Mouse (Mus musculus) macrophage (primary cell): ENCODE measurements around the gene Dtnb. TPM values are rescaled to one million over a fixed set of nuclear protein-coding genes. Genes with fewer than 3 reads are reported as not detected.

ENCODE experiments used
- H3K27ac ChIP-seq: fragments of 350-480 bp; formaldehyde crosslinking; 2 replicates; pipeline ENCODE4 v1.9.0; 2021
- H3K36me3 ChIP-seq: fragments of 350-480 bp; formaldehyde crosslinking; 2 replicates; pipeline ENCODE4 v1.9.0; 2021; ENCODE audit errors: inconsistent target
- H3K4me3 ChIP-seq: fragments of 350-480 bp; formaldehyde crosslinking; 2 replicates; pipeline ENCODE4 v1.9.0; 2021; ENCODE audit errors: inconsistent target
- H3K79me2 ChIP-seq: fragments of 350-480 bp; formaldehyde crosslinking; 2 replicates; pipeline ENCODE4 v1.9.0; 2021; ENCODE audit errors: inconsistent target
- WGBS: methylation state at CpG from one replicate; pipeline ENCODE4 v1.1.7; 2026; ENCODE audit warnings: inconsistent platforms; ENCODE audit not compliant: missing documents; 5-methylcytosine and 5-hydroxymethylcytosine counted together
- polyA plus RNA-seq: library from polyadenylated mRNA; stranded (reverse); fragments of 250-400 nt; gene quantifications from 3 replicates; pipeline ENCODE4 v1.2.4, GENCODE M21; 2018; ENCODE audit warnings: inconsistent platforms

The Dtnb gene
- polyA plus RNA-seq, 1 experiment from 2014 or later: 2.9 TPM

- H3K27ac ChIP-seq: peak overlapping the region; percentile 29; the same call in 1 of the 2 replicates
- no peaks in the 10 kb centered on the region for H3K36me3 ChIP-seq
- peak overlapping the region; percentile 17; the same call in 1 of the 2 replicates for H3K4me3 ChIP-seq
- no peaks in the 10 kb centered on the region for H3K79me2 ChIP-seq
- 44% methylated on average over 8 of the region's 8 CpGs for WGBS
Measured at GRCm38 (mm10) chr12:3792248-3792647, 220.1 kb downstream of the Dtnb start.

GRCm38 (mm10) chr12:3795569-3795968, 223.4 kb downstream of the Dtnb start:
- no peaks in the 10 kb centered on the region for H3K79me2 ChIP-seq
- H3K36me3 ChIP-seq: no peaks in the 10 kb centered on the region
- no peak overlapping the region for H3K4me3 ChIP-seq
- 63% methylated on average over 4 of the region's 4 CpGs for WGBS
- H3K27ac ChIP-seq: no peak overlapping the region

DNA sequence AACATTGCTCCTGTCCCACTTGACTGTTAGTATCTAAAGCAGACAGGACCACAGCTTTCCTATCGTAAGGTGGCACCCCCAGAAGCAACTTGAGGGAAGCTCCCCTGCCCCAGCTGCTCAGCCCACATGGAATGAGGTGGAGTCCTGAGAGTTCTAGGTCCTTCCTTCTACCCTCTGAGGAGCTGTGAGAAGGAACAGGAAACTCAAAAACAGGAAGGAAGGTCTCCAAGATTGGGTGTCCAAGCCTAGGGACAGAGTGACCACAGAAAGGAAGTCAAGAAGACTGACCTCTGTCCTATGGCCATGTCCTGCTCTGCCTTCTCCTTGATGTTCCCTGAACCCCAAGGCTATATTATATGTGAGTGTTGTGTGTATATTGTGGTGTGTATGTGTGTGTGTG, 227.4 kb downstream of the Dtnb start:
- Histone ChIP-seq H3K27ac (peak overlapping the region; percentile 75), H3K79me2 (no peaks in the 10 kb centered on the region), H3K4me3 (no peak overlapping the region), H3K36me3 (no peaks in the 10 kb centered on the region)
- WGBS: 31% methylated on average over 1 of the region's 1 CpGs

- H3K27ac ChIP-seq: no peak within 1 kb of the TSS
- WGBS: 41% methylated on average over 4 of the region's 4 CpGs
- H3K4me3 ChIP-seq: peak within 1 kb of the TSS; percentile 10; the same call in 1 of the 2 replicates
- H3K36me3 ChIP-seq: no peaks in the 10 kb centered on the region
- peaks cover 36% of the 10 kb centered on the region for H3K79me2 ChIP-seq
Measured at GRCm38 (mm10) chr12:3805852-3806251, 233.7 kb downstream of the Dtnb start, which contains the start of gene Dnmt3a. Gene Dnmt3a (plus strand): TSS chr12:3806007.

DNA sequence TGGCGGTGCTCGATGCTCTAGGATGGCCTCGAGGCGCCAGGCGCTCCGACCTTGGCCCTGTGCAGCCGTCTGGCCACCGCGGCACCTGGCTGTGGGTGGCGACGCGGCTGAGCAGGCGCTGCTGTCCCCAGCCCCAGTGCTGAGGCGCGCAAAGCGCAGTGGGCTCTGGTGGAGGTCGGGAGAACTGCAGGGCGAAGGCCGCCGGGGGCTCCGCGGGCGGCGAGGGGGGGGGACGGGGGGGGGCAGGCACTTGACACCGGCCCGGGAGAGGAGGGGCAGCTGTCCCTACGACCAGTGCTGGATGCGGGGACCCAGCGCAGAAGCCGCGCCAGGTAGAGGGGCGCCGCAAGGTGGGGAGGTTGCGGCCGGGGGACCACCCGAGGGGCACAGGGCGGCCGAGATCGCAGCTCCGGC, 234.1 kb downstream of the Dtnb start:
- no peaks in the 10 kb centered on the region for H3K36me3 ChIP-seq
- peaks cover 40% of the 10 kb centered on the region for H3K79me2 ChIP-seq
- under 1% methylated on average over 22 of the region's 41 CpGs for WGBS
- no peak overlapping the region for H3K27ac ChIP-seq
- peak overlapping the region; percentile 10; the same call in 1 of the 2 replicates for H3K4me3 ChIP-seq

- Histone ChIP-seq H3K36me3 (no peaks in the 10 kb centered on the region), H3K4me3 (no peak overlapping the region), H3K79me2 (peaks cover 47% of the 10 kb centered on the region), H3K27ac (no peak overlapping the region)
- under 1% methylated on average over 87 of the region's 141 CpGs for WGBS
Measured at GRCm38 (mm10) chr12:3806703-3807547, 234.7 kb downstream of the Dtnb start.

DNA sequence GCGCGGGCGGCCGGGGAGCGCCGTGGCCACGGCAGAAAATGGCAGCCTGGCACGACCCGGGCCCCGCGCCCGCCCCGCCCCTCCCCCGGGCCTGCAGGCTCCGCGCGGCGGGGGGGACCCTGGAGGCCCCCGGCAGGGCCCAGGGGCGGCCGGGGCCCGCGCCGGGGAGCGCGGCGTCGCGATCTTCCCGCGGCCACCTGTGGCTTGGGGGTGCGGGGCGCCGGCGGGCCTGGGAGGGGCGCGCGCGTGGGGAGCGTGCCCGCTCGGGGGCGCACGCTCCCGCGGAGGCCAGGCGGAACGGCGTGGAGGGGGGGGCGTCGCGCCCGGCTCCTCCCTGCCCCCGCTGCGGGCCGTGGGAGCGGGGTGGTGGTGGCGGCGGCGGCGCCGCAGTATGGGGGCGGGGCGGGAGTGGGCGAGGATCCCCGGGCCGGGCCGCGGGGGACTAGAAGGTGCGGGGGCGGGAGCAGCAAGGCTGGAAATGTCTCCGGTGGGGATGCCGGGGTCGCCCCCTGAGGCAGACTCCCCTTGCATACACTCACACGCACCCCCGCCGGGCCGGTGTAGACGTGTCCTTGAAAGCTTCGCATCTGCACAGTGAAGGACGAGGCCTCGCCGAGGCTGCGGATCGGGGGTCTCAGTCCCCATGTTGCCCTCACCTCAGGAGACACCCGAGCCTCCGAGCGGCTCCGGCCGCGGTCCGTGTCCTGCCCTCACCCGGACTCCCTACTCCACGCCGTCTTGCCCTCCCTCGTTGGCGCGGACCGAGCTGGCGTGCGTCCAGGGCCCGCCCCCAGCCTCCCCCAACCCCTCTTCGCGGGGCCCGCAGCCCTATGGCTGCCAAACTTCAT, 235.6 kb downstream of the Dtnb start:
- 2% methylated on average over 64 of the region's 105 CpGs for WGBS
- peaks cover 55% of the 10 kb centered on the region for H3K79me2 ChIP-seq
- H3K36me3 ChIP-seq: no peaks in the 10 kb centered on the region
- no peak overlapping the region for H3K27ac ChIP-seq
- peak overlapping the region; percentile 30 for H3K4me3 ChIP-seq

- 42% methylated on average over 10 of the region's 10 CpGs for WGBS
- no peaks in the 10 kb centered on the region for H3K36me3 ChIP-seq
- peaks cover 62% of the 10 kb centered on the region for H3K79me2 ChIP-seq
- peak overlapping the region; percentile 30 for H3K4me3 ChIP-seq
- no peak overlapping the region for H3K27ac ChIP-seq
Measured at GRCm38 (mm10) chr12:3808396-3808981, 236.3 kb downstream of the Dtnb start.

DNA sequence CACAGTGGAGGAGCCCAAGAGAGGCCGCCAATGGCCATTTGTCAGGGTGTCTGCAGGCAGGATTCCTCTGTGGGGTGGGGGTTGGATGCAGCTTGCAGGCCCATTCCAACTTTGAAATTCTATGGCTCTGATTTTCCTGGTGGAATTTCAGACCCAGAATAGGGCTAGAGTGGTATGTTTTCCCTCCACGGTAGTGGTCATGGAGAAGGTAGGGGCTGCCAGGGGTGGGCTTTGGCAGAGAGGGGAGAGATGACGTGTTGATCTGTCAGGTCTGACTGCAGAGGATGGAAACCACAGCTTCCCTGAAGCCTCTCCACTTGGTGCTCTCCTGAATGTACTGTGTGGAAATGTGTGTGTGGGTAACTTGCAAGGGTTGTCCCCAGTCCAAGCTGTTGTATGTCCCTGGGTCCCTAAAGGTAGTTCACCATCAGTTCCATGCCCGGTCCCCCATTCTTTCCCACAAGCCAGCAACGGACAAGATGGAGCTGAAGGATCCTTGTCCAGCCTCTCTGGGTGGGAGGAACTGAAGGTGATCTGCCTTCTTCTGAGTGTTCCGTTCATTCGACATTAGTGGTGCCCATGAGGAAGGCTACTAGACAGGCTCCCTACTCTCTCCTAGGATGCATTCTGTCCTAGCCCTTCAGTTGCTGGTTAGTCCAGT, 237.5 kb downstream of the Dtnb start:
- no peaks in the 10 kb centered on the region for H3K36me3 ChIP-seq
- H3K79me2 ChIP-seq: peaks cover 74% of the 10 kb centered on the region
- no peak overlapping the region for H3K4me3 ChIP-seq
- WGBS: 69% methylated on average over 7 of the region's 7 CpGs
- H3K27ac ChIP-seq: no peak overlapping the region

- Histone ChIP-seq H3K27ac (no peak overlapping the region), H3K79me2 (peaks cover 82% of the 10 kb centered on the region), H3K36me3 (peaks cover 6% of the 10 kb centered on the region; the same call in 1 of the 2 replicates), H3K4me3 (no peak overlapping the region)
- 77% methylated on average over 4 of the region's 4 CpGs for WGBS
Measured at GRCm38 (mm10) chr12:3810455-3810854, 238.3 kb downstream of the Dtnb start.

- Histone ChIP-seq H3K27ac (no peak overlapping the region), H3K4me3 (no peak overlapping the region), H3K79me2 (peaks cover 88% of the 10 kb centered on the region), H3K36me3 (peaks cover 13% of the 10 kb centered on the region; the same call in 1 of the 2 replicates)
- WGBS: 80% methylated on average over 5 of the region's 5 CpGs
Measured at GRCm38 (mm10) chr12:3811596-3811995, 239.4 kb downstream of the Dtnb start.

- Histone ChIP-seq H3K27ac (no peak overlapping the region), H3K36me3 (peaks cover 13% of the 10 kb centered on the region; the same call in 1 of the 2 replicates), H3K79me2 (peaks cover 95% of the 10 kb centered on the region), H3K4me3 (no peak overlapping the region)
- WGBS: 84% methylated on average over 6 of the region's 6 CpGs
Measured at GRCm38 (mm10) chr12:3812251-3812650, 240.1 kb downstream of the Dtnb start.

DNA sequence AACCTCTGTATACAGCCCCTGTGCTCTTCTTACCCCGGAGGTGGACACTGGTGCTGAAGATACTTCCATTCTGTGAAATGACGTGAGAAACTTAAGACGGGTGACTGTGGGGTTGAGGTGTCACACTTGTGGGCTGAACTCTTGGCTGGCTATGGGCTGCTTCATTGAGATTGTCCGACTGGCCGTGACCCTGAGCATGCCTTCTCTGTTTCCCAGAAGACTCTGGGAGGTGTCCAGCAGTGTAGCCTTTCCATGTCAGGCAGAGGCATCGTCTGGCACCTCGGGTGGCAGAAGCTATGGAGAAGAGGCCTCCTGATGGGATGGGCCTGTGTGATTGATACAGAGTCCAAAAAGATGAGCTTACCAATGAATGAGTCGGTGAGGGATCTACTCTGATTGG, 241.0 kb downstream of the Dtnb start:
- Histone ChIP-seq H3K36me3 (peaks cover 13% of the 10 kb centered on the region; the same call in 1 of the 2 replicates), H3K79me2 (peaks cover 100% of the 10 kb centered on the region), H3K27ac (no peak overlapping the region), H3K4me3 (no peak overlapping the region)
- WGBS: 99% methylated on average over 8 of the region's 8 CpGs

DNA sequence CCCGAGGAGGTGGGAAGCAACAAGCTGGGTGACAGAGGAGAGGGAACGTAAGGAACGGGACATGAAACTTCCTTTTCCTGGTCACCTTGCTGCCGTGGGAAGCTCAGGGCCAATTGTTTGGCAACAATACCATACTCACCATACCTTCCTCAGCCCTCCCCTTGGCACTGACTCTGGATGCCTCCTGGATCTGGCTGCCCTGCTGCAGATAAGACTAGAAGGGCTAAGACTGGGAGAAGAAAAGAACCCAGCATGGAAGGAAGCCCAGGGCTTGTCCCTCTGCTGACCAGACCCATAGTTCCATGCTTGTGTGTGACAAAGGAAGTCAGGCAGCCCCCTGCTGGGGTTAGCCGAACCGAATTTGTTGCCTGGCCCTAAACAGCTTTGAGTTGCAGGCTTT, 243.2 kb downstream of the Dtnb start:
- 80% methylated on average over 6 of the region's 6 CpGs for WGBS

More for the DNA sequence above, 243.2 kb downstream of the Dtnb start:
- Histone ChIP-seq H3K27ac (no peak overlapping the region), H3K36me3 (peaks cover 13% of the 10 kb centered on the region; the same call in 1 of the 2 replicates), H3K79me2 (peaks cover 100% of the 10 kb centered on the region), H3K4me3 (no peak overlapping the region)
